Mouse (Mus musculus) forelimb bud, embryonic 11.5 days (tissue): Measurements from ENCODE around the gene Gm5134.

Experiments
- DNase-seq: peaks from one replicate; pipeline ENCODE4 v3.0.0-alpha.2; 2012; ENCODE audit warnings: low read depth, low spot score

Gene Gm5134

DNA sequence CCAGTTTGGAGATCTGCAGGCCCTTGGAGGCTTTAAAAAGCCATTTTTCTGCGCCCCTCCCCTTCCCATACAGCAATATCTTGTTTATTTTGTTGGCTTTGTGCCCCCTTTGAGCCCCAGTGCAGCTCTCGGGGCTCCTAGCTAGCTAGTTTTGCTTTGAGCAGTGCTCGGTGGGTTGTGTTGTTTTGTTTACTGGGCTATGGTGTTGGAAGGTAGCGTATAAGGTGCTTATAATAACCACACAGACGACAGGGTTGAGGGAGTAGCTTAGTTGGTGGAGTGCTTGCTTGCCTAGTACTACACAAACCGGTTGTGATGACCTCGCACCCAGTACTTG, 78.8 kb downstream of the Gm5134 start:
- DNase-seq = no peak

DNA sequence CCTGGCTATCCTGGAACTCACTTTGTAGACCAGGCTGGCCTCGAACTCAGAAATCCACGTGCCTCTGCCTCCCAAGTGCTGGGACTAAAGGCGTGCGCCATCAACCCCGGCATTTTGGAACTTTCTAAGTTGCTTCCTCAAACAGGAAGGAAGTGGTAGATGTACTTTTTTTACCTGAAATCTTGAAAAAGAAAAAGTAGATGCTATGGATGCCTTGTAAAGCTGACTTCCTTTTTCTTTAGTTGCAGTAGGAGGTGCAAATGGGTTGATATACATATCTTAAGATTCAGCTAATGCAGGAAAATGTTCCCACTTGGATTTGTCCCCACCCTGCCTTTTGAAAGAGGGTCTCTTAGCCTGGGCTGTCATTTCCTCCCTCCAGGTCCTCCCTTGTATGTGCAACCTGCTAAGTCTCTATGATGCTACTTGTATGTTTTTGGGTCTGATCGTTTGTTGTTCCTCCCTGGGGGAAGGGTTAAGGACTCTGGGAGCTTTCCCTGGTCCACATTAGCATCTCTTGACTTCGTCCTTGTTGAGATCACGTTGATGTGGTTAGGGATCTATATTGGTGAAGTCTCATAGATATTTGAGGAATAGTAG, 79.8 kb downstream of the Gm5134 start:
- no peak for DNase-seq

- no peak for DNase-seq
Observed at GRCm38 (mm10) chr10:76035277-76035676, 81.0 kb downstream of the Gm5134 start.

GRCm38 (mm10) chr10:76036962-76037361, 82.6 kb downstream of the Gm5134 start:
- DNase-seq = no peak

GRCm38 (mm10) chr10:76045343-76045742, 91.0 kb downstream of the Gm5134 start:
- no peak for DNase-seq

- no peak for DNase-seq
Observed at GRCm38 (mm10) chr10:76046754-76047153, 92.4 kb downstream of the Gm5134 start.

DNA sequence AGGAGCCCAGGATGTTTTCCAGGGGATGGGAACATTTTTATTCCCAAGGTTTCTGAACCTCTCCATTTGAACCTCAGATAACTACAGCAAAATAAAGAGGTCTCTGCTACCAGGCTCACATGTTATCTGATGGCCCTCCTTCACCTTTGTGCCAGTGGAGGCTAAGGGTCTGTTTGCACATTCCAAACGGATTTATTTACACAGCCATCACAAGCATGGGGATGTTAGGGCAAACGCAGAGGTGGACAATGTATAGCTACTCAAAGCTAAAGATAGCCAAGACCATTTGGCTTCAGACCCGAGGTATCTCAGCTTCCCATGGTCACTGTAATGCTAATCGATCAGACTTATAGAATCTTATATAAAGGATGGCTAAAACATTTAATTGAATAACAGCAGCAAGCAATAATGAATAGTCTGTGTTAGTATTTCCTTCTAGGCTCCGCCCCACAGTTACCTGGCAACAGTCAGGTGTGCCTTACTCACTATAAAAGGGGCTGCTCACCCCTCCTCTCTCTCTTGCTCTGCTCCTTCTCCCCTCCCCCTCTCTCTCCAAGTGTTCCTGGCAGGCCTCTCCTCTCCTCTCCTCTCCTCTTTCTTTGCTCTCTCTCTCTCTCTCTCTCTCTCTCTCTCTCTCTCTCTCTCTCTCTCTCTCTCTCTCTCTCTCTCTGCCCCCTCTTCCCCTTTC, 93.0 kb downstream of the Gm5134 start:
- no peak for DNase-seq

DNA sequence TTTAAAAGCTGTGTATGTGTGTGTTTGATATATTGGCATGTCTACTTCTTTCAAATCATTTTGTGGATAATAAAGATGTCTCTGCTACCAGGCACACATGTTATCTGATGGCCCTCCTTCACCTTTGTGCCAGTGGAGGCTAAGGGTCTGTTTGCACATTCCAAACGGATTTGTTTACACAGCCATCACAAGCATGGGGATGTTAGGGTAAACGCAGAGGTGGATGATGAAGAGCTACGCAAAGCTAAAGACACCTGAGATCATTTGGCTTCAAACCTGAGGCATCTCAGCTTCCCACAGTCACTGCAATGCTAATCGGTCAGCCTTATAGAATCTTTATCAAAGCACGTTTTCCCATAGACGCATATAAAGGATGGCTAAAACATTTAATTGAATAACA, 94.7 kb downstream of the Gm5134 start:
- DNase-seq = no peak

DNA sequence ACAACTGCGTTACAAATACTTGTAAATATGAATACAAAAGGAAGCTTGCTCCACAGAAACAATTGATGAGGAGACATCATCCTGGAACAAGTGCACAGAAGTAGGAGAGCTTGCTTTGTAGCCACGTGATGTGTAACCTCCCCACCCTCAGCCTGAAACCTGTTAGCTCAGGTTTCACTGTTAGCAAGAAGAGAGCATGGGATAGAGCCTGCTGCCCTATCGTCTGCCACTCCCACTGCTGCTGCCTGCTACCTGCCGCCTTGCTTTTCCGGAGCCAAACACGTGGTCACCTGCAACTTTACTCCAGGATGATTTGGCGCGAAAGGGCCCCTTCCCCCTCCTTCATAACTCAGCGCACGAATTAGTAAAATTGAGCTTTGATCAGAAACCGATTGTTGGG, 97.5 kb downstream of the Gm5134 start:
- no peak for DNase-seq
